Mouse (Mus musculus): ENCODE data around the gene Tap2.
"Not testable (repeated sequence)": the region's sequence is repeated elsewhere in the genome, so short reads cannot be mapped to it uniquely, and the experiment has no call there.

The Tap2 gene

DNA sequence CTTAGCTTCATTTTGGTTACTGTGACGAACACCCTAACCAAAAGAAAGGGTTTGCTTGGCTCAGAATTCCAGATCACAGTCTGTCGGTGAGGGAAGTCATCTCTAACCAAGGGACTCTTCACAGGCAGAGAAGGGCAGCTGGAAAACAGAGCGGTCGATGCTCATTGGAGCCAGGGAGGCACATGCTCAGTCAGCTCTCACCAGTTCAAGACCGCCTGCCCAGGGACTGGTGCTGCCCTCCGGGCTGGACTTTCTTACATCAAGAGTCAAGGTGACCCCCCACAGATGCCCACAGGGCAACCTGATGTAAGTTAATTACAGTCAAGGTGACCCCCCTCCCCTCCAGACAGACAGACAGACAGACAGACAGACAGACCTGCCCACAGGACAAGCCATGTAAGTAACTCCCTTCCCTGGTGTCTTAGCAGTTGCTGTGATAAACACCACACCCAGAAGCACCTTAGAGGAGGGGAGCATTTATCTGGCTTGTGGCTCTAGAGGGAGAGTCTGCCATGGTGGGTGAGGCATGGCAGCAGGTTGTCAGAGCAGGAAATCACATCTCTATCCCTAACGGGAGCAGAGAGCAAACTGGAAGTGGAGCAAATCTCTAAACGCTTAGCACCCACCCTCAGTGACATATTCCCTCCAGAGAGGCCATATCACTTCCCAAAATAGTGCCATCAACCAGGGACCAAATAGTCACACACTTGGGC, 14.0 kb downstream of the Tap2 start:
- DNase-seq: no peak

DNA sequence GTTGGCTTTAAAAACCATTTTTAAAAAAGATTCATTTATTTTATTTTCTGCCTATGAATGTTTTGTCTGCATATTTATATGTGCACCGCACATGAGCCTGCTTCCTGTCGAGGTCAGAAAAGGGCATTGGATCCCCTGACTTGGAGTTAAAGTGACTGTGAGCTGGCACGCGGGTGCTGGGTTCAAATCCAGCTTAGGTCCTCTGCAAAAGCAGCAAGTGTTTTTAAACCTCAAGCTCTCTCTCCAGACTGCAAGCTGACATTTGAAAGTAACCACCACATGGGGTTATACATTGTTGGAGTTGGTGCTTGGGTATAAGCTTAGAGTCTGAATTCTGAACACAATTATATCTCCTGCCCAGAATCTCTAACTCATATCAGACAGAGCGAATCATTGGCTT, 14.7 kb downstream of the Tap2 start:
- no peak for DNase-seq

DNA sequence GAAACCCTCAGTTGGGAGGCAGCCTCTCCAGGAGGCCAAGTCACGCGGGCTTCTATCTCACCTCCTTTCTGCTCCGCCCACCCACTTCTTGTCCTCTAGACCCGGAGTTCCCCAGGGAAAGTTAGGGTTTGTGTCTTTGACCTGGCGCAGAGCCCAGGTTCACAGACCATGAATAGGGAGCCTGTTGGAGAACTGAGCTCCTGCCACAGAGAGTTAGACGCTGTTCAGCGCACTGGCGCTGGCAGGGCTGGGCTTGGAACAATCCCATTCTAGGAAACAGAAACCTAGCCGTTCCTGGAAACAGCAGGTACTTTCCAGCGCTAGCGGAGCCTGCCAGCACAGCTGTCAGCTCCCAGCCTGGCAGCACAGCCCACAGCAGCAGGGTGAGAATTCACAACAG, 15.3 kb downstream of the Tap2 start:
- peak; percentile 83 for DNase-seq

DNA sequence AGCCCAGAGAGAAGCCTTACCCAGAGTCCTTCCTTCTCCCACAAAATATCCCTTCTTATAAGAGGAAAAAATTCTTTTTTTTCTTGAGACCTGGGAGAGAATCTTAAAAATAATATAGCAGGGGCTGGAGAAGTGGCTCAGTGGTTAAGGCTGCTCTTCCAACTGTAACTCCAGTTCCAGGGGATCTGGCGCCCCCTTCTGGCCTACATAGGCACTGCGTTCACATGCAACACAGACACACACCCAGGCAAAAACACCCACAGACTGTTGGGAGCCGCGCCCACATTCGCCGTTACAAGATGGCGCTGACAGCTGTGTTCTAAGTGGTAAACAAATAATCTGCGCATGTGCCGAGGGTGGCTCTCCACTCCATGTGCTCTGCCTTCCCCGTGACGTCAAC, 15.8 kb downstream of the Tap2 start:
- peak; percentile 59 for DNase-seq

DNA sequence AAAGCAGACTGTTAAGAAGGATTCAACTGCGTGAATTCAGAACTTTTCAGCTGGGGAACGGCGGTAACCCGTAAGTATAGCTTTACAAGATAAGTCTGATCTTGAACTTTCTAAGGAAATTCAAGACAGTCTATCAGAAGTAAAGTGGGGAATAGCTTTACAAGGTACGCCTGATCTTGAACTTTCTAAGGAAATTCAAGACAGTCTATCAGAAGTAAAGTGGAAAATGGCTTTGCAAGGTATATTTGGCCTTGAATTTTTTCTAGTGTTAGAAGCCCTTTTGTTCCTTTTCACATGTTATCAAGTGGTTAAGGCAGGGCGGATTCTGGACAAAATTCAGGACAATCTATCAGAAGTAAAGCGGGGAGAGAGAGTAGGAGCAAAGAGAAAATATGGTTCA, 16.5 kb downstream of the Tap2 start:
- DNase-seq: not testable (repeated sequence)

DNA sequence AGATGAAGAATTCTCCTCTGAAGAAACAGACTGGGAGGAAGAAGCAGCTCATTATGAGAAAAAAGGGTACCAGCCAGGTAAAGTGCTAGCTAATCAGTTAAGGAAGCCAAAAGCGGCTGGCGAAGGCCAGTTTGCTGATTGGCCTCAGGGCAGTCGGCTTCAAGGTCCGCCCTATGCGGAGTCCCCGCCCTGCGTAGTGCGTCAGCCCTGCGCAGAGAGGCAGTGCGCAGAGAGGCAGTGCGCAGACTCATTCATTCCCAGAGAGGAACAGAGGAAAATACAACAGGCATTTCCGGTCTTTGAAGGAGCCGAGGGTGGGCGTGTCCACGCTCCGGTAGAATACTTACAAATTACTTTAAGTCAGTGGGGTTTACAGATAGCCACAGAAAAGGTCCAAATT, 17.1 kb downstream of the Tap2 start:
- not testable (repeated sequence) for DNase-seq

DNA sequence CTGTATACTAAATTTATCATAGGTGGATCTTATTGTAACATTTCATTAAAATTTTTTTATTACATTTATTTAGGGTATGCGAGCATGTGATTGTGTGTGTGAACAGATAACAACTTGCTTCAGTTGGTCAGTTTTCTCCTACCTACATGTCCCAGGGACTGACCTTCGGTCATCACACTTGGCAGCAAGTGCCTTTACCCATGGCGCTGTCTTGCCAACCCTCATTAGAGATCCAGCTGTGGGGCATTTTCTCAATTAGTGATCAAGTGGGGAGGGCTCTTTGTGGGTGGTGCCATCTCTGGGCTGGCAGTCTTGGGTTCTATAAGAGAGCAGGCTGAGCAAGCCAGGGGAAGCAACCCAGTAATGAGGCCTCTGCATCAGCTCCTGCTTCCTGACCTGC, 21.5 kb downstream of the Tap2 start:
- DNase-seq: no peak

DNA sequence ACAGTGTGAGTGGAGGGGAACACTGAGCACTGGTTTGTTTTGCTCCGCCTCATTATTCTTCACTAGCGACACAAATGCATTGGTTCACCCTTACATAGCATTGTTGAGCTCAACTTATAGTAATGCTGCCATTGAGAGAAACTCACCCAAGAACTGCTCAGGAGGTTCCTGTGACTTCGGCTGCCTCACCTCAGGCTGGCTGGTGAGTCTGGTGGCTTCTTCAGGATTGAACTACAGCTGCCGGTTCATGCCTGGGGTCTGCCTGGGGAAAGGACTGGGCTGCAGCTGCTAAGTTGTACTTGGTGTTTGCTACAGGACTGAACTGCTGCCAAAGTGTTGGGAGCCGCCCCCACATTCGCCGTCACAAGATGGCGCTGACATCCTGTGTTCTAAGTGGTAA, 22.1 kb downstream of the Tap2 start:
- no peak for DNase-seq

DNA sequence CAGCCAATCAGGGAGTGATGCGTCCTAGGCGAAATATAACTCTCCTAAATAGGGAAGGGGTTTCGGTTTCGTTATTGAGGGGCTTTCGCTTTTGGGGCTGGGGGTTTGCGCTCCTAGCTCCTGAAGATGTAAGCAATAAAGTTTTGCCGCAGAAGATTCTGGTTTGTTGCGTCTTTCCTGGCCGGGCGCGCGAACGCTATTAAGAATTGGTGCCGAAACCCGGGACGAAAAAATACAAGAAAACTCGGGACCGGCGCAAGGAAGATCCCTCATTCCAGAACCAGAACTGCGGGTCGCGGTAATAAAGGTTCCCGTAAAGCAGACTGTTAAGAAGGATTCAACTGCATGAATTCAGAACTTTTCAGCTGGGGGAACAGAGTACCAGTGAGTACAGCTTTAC, 22.6 kb downstream of the Tap2 start:
- not testable (repeated sequence) for DNase-seq

DNA sequence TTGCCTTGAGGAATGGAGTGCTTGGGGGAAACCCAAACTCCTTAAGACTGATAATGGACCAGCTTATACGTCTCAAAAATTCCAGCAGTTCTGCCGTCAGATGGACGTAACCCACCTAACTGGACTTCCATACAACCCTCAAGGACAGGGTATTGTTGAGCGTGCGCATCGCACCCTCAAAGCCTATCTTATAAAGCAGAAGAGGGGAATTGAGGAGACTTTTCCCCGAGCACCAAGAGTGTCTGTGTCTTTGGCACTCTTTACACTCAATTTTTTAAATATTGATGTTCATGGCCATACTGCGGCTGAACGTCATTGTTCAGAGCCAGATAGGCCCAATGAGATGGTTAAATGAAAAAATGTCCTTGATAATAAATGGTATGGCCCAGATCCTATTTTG, 27.6 kb downstream of the Tap2 start:
- not testable (repeated sequence) for DNase-seq

DNA sequence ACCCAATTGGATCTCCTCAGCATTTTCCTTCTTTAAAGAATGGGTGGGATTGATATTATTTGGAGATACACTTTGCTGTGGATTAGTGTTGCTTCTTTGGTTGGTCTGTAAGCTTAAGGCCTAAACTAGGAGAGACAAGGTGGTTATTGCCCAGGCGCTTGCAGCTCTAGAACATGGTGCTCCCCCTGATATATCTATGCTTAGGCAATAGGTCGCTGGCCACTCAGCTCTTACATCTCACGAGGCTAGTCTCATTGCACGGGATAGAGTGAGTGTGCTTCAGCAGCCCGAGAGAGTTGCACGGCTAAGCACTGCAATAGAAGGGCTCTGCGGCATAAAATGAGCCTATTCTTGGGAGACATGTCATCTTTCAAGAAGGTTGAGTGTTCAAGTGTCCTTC, 28.7 kb downstream of the Tap2 start:
- not testable (repeated sequence) for DNase-seq

DNA sequence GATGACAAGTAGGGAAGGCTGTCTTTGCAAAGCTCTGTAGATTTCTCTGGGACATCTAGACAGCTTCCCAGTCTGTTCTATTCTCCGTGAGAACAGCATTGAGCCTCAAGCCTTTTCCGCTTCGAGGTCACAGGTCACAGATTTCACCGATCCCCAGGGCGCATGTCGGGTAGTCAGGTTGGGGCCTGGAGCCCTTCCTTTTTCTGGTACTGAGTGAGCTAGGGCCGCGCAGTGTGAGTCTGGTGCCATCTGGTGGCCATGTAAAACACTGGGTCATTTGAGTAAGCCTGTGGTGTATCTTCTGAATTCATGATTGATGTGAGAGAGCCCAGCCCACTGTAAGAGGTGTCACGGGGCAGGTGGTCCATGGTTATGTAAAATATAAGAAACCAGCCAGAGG, 31.6 kb downstream of the Tap2 start:
- DNase-seq: peak; percentile 81

DNA sequence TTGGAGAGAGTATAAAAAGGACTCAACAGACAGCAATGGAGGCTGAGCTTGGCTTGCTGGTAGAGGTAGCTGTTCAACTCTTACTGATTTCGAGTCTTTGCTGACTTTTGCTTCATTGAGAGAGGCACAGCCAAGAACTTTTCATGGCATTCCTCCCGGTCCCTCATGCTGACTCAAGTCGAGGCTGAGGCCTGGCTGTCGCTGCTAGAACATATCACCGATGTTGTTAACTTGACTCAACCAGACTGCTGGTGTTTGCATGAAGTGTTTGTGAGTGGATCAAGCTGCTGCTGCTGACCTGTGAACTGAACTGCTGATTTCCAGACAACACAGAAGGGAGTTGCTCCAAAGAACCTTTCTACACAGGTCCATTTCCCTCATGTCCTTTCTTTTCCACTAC, 33.4 kb downstream of the Tap2 start:
- DNase-seq: no peak

DNA sequence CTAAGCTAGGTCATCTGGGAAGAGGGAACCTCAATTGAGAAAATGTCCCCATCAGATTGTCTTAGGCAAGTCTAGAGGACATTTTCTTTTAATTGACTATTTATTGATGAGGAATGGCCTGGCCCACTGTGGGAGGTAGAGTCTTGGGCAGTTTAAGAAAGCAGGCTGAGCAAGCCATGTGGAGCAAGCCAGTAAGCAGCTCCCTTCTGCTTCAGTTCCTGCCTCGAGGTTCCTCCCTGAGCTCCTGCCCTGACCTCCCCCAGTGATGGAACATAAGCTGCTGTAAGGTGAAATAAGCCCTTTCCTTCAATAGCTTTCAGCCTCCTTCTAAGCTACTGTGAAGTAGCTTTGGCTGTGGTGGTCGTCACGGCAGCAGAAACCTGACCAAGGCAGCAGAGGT, 34.4 kb downstream of the Tap2 start:
- no peak for DNase-seq

DNA sequence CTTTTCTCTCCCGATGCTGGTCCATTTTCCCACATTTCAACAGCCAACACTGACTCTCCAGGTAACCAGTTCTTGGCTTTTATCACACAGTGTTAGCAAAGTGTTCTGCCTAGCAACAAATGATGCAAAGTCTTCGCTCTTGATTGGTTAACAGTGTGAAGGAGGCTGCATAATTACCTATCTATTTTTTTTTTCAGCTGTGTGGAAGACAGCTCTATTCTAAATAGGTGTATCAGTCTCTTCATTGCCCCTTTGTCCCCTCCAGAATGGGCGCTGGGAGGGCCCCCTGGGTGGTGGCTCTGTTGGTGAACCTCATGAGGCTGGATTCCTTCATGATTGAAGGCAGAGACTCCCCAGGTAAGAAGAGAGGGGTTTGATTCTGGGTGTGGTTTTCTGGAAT, 35.4 kb downstream of the Tap2 start, which contains the start of gene H2-Ob:
TSS of gene H2-Ob (plus strand) at position 198 of the 400 bp plus-strand sequence.
- peak; percentile 73 for DNase-seq

DNA sequence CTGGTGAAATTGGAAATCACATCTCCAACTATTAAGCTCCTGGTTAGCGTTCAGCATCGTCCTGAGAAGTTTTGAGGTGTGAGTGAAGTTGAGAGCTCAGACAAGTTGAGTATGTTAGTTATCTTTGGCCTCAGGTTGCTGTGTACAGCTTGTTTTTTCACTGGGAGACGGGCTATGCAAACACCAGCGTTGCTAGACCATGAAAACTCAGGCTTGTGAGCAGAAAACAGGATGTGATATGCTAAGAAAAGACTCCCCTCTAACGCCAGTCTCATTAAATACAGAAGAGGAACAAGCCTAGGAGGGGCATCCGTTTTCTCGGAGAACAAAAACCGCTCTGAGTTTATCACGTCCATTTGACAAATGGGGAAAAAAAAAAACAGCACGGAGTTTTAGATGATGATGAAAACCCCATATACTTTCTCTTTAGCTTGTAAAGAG, 36.3 kb downstream of the Tap2 start:
- DNase-seq: no peak

DNA sequence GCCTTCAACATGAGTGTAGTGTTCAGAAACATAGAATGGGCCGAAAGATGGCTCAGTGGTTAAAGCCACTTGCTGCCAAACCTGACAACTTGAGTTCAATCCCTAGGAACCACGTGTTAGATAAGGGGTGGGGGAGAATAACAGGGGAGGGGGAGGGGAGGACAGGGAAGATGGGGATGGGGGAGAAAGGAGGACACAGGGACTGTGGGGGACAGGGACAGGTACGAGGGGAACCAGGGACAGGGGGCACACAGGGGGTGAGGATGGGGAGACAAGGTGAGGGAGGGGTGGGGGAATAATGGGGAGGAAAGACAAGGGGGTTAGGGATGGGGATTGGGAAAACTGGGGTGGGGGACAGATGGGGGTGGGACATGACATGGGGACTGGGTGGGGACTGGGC, 37.0 kb downstream of the Tap2 start:
- no peak for DNase-seq

DNA sequence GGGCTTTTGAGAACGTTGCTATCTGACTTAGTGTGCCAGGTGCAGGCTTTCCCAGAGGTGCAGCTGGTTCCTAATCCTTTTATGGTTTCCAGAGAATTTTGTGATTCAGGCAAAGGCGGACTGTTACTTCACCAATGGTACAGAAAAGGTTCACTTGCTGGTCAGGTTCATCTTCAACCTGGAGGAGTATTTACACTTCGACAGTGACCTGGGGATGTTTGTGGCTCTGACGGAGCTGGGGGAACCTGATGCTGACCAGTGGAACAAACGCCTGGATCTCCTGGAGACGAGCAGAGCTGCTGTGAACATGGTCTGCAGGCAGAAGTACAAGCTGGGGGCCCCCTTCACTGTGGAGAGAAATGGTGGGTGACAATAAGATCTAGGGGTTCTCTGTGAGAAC, 37.6 kb downstream of the Tap2 start:
- no peak for DNase-seq

DNA sequence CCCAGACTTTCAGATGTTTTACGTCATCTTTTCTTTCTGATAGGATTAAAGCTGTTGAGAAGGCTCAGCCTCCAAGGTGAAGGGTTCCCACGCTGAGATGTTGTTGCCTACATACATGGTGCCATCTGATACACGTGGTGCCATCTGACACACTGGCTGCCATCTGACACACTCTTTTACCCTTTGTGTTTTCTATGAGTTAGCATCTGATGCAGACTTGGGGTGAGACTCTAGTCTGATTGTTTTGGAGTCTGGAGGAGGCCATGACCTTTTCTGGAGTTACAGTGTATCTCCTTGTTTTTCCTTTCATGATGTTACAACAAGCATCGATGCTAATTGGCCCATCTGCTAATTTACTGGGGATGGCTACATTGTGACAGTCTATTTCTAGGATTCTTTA, 41.3 kb downstream of the Tap2 start:
- DNase-seq: no peak

DNA sequence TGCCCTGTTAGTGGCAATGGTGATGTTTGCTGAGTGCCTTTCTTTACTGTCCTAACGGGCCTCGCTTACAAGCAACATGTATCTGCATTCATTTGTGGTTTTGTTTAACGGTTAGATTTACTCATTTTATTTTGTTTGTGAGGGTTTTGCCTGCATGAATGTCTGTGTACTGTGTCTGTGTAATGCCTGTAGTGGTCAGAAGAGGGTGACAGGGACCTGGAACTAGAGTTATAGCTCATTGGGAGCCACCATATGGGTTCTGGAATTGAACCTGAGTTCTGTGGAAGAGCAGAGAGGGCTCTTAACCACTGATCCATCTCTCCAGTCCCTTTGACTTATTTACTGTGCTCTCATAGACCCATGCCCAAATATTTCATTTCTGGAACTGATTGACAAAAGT, 43.7 kb downstream of the Tap2 start:
- DNase-seq: no peak

DNA sequence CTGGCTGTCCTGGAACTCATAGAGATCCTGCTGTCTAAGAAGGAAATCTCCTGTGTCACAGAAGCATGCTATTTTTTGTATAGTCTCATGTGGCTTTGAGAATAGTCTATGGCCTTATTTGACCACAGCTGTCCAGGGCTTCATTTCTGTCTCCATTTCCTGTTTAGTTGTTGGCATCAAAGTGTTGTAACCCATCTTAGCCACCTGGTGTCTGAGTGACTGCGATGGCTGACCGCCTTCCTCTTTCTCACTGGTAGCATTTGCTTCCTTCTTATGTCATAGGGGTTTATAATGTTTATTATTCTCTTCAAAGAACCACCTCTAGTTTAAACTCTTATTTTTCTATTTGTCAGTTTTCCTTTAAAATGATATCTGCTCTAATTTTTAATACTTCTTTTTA, 45.4 kb downstream of the Tap2 start:
- DNase-seq: no peak

DNA sequence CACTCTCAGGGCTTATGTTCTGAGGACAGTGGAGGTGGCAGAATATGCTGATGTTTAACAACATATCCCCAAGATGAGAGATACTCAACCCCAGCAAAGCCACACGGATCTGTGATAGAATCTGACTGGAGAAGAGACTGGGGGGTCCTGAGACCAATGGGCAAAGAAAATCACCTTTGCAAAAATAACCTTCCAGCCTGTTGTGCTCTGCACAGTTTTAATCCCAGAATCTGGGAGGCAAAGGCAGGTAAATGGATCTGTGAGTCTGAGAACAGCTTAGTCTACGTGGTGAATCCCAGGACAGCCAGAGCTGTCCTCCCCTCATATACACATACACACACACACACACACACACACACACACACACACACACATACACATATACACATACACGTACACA, 46.0 kb downstream of the Tap2 start:
- DNase-seq: no peak

DNA sequence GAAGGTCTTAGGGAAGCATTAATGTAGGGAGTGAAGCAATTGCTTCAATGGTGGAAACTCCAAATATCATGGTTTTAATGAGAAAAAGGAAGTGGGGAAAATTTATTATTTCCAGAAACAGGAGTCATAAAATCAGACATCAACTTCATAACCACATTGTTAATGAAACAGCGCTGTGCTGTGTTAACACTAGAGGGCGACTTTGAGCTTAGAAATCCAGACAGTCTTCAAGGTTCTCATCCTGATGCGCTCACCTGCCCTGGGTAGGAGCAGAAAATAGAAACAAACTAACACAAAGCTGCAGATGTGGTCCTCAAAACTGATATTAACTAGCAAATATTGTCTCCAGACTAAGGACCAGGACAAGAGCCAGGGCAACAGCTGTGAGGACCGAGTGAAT, 46.6 kb downstream of the Tap2 start:
- DNase-seq: peak; percentile 60

DNA sequence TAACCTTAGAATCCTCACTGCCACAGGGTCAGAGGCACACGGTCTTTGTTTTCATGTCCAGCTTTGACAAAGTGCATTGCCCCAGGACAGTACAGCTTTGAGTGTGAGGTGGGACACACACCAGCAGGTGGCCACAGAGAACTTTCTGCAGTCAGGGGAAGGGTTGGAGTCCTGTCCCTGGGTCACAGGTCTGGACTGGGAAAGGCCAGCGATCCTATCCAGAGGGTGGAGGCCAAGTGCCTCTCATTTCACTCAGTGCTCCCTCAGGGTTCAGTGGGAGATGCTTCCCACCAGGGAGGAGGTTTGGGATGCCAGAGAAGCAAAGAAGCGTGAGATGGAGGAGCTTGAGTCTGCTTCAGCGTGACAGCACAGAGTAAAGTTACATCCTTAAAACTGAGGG, 48.3 kb downstream of the Tap2 start:
- no peak for DNase-seq

DNA sequence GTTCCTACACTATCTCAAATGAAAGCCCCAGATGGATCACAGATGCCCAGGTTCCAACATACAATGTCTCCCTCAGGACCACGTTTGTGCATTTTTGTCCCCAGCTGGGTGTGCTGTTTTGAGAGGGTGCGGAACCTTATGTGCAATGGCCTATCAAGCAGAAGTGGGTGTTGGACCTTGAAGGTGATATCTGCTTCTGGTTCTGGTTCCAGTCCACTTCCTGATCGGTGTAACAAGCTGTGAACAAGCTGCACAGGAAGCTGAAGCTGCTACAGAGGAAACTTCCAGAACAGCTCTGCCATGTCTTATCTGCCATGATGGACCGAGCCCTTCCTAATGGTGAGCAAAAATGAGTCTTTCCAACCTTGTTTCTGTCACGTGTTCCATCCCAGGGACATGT, 53.2 kb downstream of the Tap2 start:
- DNase-seq: no peak
